Mouse (Mus musculus): ENCODE measurements around the gene Olfr243. TPM values are rescaled to one million over a fixed set of nuclear protein-coding genes. Genes with fewer than 3 reads are reported as not detected.
A peak's percentile ranks its signal among the peaks of the same experiment; 100 is the strongest.
"Not testable (repeated sequence)": the region's sequence is repeated elsewhere in the genome, so short reads cannot be mapped to it uniquely, and the experiment has no call there.

Gene Olfr243
- not detected for total RNA-seq (2021)
- long read RNA-seq, result 0 reads

DNA sequence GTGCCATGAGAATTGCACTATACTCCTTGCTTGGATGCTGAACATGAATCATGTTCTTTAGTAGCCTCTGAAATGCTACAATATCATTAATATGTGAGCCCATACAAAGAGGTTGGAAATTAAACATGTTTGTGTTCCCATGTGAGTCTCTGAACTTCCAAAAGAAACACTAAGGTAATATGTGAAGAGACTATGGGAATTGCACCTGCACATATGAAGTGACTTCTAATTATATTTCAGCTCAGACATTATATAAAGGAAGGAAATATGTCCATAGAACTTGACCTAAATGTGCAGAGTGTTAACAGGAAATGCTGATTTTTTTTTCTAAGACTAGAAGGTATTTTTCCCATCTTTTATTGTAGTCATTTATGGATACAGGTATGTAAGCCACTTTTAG, at the start of gene Olfr243:
TSS of gene Olfr243 (plus strand) at position 301 of the 400 bp plus-strand sequence.
- no peak for DNase-seq (ENCODE audit: low spot score in 2 of 2)

DNA sequence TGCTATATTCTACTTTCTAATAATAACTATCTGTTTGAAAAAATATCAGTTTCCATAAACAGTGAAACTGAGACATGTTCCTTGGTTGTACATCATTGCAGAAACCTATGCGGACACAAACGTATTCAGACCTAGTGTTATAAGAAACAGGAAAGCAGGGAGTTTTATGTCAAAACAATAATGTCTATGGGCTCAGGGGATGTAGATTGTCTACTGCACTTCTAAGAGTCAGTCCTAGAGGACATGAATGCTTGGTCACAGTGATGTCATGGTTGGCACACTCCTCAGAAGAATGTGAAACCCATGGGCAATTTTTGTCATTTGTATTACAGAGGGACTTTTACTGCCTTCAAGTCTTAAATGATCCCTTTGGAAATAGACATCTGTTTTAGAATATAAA, 43.4 kb upstream of the Olfr243 start, which contains the start of gene Olfr624:
TSS of gene Olfr624 (minus strand) at position 101 of the 400 bp plus-strand sequence.
- DNase-seq (ENCODE audit: low spot score in 2 of 2), result no peak

DNA sequence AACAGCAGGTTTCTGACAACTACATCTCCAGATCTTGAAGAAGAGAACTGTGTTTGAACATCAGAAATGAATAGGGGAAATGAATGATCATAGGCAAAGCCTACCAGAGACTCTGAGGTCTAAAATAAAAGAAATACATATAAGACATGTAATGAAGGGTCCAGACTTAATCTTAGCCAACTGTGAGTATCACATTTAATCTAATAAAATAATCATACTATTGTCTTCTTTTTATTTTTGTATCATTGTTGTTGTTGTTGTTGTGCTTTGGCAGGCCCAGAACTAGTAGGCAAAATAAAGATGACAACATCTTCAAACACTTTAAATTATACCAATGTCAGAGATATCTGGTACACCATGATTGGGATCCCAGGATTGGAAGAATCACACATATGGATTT, 32.1 kb upstream of the Olfr243 start, which contains the start of gene Olfr625-ps1:
TSS of gene Olfr625-ps1 (plus strand) at position 301 of the 400 bp plus-strand sequence.
- no peak for DNase-seq (ENCODE audit: low spot score in 2 of 2)

DNA sequence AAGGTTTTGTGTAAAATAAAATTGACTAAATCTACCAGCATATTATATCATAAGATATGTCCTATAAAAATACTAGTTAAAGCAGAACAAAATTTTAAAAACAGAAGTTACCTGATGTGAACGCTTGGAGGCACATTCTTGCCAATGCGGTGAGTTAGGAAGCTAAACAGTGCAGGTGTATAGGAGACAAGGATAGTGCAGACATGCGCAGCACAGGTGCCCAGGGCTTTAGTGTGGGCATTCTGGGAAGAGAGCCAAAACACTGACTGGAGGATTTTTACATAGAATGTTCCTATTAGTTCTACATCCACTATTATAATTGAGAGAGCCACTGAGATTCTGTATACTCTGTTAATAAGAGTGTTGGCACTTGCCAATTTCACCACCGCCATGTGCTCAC, 15.0 kb upstream of the Olfr243 start:
- DNase-seq (ENCODE audit: low spot score in 2 of 2), result no peak

DNA sequence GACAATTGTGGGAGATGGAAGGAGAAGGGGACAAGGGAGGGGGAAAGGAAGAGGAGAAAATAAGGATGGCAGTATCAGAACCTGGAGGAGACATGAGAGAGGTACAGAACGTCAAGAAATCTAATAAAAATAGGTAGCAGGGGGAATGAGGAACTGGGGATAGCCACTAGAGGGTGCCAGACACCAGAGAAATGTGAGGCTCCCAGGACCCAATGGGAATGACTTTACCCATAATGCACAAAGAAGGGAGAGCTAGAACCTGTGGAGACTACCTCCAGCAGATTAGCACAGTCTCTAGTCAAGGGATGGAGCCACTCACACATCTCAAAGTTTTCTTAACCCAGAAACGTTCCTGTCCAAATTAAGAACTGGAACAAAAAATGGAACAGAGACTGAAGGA, 2.4 kb upstream of the Olfr243 start:
- no peak for DNase-seq (ENCODE audit: low spot score in 2 of 2)

DNA sequence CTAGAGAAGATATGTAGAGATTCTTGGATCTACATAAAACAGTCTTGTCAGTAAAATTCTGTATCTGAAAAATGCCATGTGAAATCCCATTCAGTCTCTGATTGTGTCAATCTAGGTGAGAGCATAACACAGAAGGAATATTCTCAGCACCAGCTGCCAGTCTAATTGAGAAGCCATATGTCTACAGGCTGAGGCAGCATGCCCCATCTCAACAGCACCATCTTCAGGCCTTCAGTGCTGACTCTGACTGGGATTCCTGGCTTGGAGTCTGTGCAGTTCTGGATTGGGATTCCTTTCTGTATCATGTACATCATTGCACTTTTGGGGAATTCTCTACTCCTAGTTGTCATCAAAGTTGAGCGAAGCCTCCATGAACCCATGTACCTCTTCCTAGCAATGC, 1.9 kb downstream of the Olfr243 start:
- DNase-seq (ENCODE audit: low spot score in 2 of 2), result peak in 1 of 2 experiments; percentile 19

DNA sequence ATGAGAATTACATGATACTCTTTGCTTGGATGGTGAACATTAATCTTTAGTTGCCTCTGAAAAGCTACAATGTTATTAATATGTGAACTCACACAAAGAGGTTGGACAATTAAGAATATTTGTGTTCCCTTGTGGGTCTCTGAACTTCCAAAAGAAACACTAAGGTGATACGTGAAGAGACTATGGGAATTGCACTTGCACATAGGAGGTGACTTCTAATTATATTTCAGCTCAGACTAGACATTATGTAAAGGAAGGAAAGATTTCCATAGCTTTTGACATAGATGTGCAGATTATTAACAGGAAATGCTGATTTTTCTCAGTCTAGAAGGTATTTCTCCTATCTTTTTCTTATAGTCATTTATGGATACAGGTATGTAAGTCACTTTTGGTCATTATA, 15.6 kb downstream of the Olfr243 start, which contains the start of gene Olfr628:
TSS of gene Olfr628 (plus strand) at position 301 of the 400 bp plus-strand sequence.
- no peak for DNase-seq (ENCODE audit: low spot score in 2 of 2)

- no peak for DNase-seq (ENCODE audit: low spot score in 2 of 2)
Measured at GRCm38 (mm10) chr7:103744843-103745242, 30.4 kb downstream of the Olfr243 start, which contains the start of gene Olfr629. Olfr629 (minus strand) TSS chr7:103744943.

DNA sequence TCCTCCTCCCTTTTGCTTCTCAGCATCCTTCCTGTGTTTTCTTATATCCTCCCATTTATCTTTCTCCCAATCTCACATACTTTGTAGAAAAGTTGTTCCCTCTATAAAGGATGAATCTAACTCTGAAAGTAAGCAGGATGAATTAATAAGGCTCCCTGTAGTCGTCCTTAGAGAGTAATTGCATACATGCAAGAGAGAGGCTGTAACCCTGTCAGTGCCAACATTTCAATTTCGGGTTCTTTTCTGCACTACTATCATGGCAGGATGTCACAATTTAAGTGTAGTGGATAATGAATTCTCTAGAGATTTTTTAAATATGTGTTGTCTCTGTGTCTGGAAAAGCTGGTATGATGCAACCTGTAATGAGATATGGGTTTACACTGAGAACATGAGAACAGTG, 42.8 kb downstream of the Olfr243 start, which contains the start of gene Olfr630:
TSS of gene Olfr630 (minus strand) at position 101 of the 400 bp plus-strand sequence.
- no peak for DNase-seq (ENCODE audit: low spot score in 2 of 2)

- DNase-seq (ENCODE audit: low spot score in 2 of 2), result not testable (repeated sequence)
Measured at GRCm38 (mm10) chr7:103762212-103762611, 47.7 kb downstream of the Olfr243 start.

DNA sequence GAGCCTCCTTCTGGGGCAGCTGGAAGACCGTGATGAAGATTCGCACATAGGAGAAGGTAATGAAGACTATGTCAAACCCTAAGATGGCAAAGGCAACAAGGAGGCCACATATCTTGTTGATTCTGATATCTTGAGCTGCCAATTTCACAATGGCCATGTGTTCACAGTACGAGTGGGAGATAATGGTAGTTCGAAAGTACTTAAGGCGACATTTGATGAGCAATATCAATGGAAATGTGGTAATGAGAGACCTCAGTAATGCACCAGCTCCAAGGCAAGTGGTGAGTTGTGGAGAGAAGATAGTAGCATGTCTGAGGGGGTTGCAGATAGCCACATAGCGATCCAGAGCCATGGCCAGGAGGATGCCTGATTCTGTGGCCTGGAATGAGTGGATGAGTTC, 53.2 kb downstream of the Olfr243 start:
- DNase-seq (ENCODE audit: low spot score in 2 of 2), result not testable (repeated sequence)

Other genes with a start within 250 kb of the Olfr243 start
- not detected for gene Olfr608, start 244.8 kb upstream of the Olfr243 start, total RNA-seq (2021)
- gene Olfr609, start 216.6 kb upstream of the Olfr243 start, total RNA-seq (2021), result not detected
- gene Olfr610, start 202.5 kb upstream of the Olfr243 start, total RNA-seq (2021), result not detected
- not detected for gene Olfr611, start 193.8 kb upstream of the Olfr243 start, total RNA-seq (2021)
- not detected for gene Olfr612, start 172.0 kb upstream of the Olfr243 start, total RNA-seq (2021)
- not detected for gene Olfr613, start 166.6 kb upstream of the Olfr243 start, total RNA-seq (2021)
- gene Olfr615, start 158.6 kb upstream of the Olfr243 start, total RNA-seq (2021), result not detected
- not detected for gene Olfr616, start 145.5 kb upstream of the Olfr243 start, total RNA-seq (2021)
- not detected for gene Olfr617, start 141.6 kb upstream of the Olfr243 start, total RNA-seq (2021)
- not detected for gene Olfr618, start 124.6 kb upstream of the Olfr243 start, total RNA-seq (2021)
- gene Olfr619, start 114.1 kb upstream of the Olfr243 start, total RNA-seq (2021), result not detected
- gene Olfr620, start 102.1 kb upstream of the Olfr243 start, total RNA-seq (2021), result not detected
- not detected for gene Olfr622, start 72.0 kb upstream of the Olfr243 start, total RNA-seq (2021)
- gene Olfr623, start 51.0 kb upstream of the Olfr243 start, total RNA-seq (2021), result not detected
- under 1 TPM in 1 of 2 experiments, not detected in 1; 0.21 TPM for gene Olfr624, start 43.5 kb upstream of the Olfr243 start, total RNA-seq (2021)
- gene Olfr625-ps1, start 32.0 kb upstream of the Olfr243 start, total RNA-seq (2021), result not detected
- not detected for gene Olfr628, start 15.7 kb downstream of the Olfr243 start, total RNA-seq (2021)
- not detected for gene Olfr629, start 30.3 kb downstream of the Olfr243 start, total RNA-seq (2021)
- not detected for gene Olfr630, start 42.7 kb downstream of the Olfr243 start, total RNA-seq (2021)
- not detected for gene Olfr69, start 56.9 kb downstream of the Olfr243 start, total RNA-seq (2021)
- not detected for gene Olfr68, start 65.0 kb downstream of the Olfr243 start, total RNA-seq (2021)
- not detected for gene Olfr67, start 77.2 kb downstream of the Olfr243 start, total RNA-seq (2021)
- gene Hbb-bt, start 99.3 kb downstream of the Olfr243 start, total RNA-seq (2021), result 10 to 100 TPM; 83.8 to 97.7 TPM
- gene Hbb-bs, start 113.4 kb downstream of the Olfr243 start, total RNA-seq (2021), result 100 to 1,000 TPM; 744 to 802 TPM
- not detected for gene Hbb-bh2, start 125.8 kb downstream of the Olfr243 start, total RNA-seq (2021)
- gene Hbb-bh1, start 128.5 kb downstream of the Olfr243 start, total RNA-seq (2021), result not detected
- not detected for gene Hbb-y, start 138.5 kb downstream of the Olfr243 start, total RNA-seq (2021)
- not detected for gene Olfr66, start 171.6 kb downstream of the Olfr243 start, total RNA-seq (2021)
- not detected for gene Olfr64, start 179.8 kb downstream of the Olfr243 start, total RNA-seq (2021)
- gene Olfr65, start 188.8 kb downstream of the Olfr243 start, total RNA-seq (2021), result not detected
- gene Olfr631, start 214.2 kb downstream of the Olfr243 start, total RNA-seq (2021), result not detected
- gene Olfr632, start 219.7 kb downstream of the Olfr243 start, total RNA-seq (2021), result not detected
- gene Olfr633, start 229.8 kb downstream of the Olfr243 start, total RNA-seq (2021), result not detected

All from layer of hippocampus, postnatal 10 days (tissue).